Mouse (Mus musculus): ENCODE data around the gene Cideb. TPM values are rescaled to one million over a fixed set of nuclear protein-coding genes. Genes with fewer than 3 reads are reported as not detected.

Cideb gene
- polyA plus RNA-seq, 1 experiment from 2014 or later = 1.6 TPM

GRCm38 (mm10) chr14:55713729-55714122 is 44.5 kb downstream of the Cideb start, which contains the start of gene Tgm1:
TSS of gene Tgm1 (minus strand) at chr14:55713926.
- peak within 1 kb of the TSS; percentile 58 for H3K4me2 ChIP-seq (ENCODE audit: low read length)
- no peak within 1 kb of the TSS; the same call in 1 of the 2 replicates for H3K9ac ChIP-seq (ENCODE audit: low read length)
- H3K36me3 ChIP-seq (ENCODE audit: control insufficient read depth, insufficient read depth, low read length) = peaks cover 22% of the 10 kb centered on the region
- no peaks in the 10 kb centered on the region for H3K9me3 ChIP-seq (ENCODE audit: control insufficient read depth, low read length)
- peaks cover 23% of the 10 kb centered on the region; the same call in 1 of the 2 replicates for H3K27me3 ChIP-seq (ENCODE audit: control insufficient read depth, insufficient read depth, low read length)
- peak within 1 kb of the TSS; percentile 12 to 26; a peak in 2 of 4 replicates for H3K4me3 ChIP-seq (ENCODE audit: control insufficient read depth in 1 of 2, insufficient read depth in 1 of 2, low read depth in 1 of 2, low read length in 2 of 2)
- peaks cover 5 to 11% of the 10 kb centered on the region in 2 experiments; a peak in 2 of 4 replicates for H3K4me1 ChIP-seq (ENCODE audit: control insufficient read depth in 2 of 2, insufficient read depth in 2 of 2, low read length in 2 of 2)
- 22% methylated on average over 4 of the region's 4 CpGs for WGBS
- no peak within 1 kb of the TSS for H3K27ac ChIP-seq (replicated peaks in 1 of 2; ENCODE audit: control insufficient read depth in 1 of 2, insufficient read depth in 1 of 2, low read depth in 2 of 2, low read length in 2 of 2)
- no peak for ATAC-seq (ENCODE audit: insufficient number of reproducible peaks, insufficient read depth, low FRiP score, low read depth)

- H3K9me3 ChIP-seq (ENCODE audit: control insufficient read depth, low read length) = no peaks in the 10 kb centered on the region
- H3K9ac ChIP-seq (ENCODE audit: low read length) = no peak overlapping the region; the same call in 1 of the 2 replicates
- H3K27ac ChIP-seq (replicated peaks in 1 of 2; ENCODE audit: control insufficient read depth in 1 of 2, insufficient read depth in 1 of 2, low read depth in 2 of 2, low read length in 2 of 2) = no peak overlapping the region
- H3K36me3 ChIP-seq (ENCODE audit: control insufficient read depth, insufficient read depth, low read length) = peaks cover 17% of the 10 kb centered on the region
- peak overlapping the region; percentile 12 to 26; a peak in 2 of 4 replicates for H3K4me3 ChIP-seq (ENCODE audit: control insufficient read depth in 1 of 2, insufficient read depth in 1 of 2, low read depth in 1 of 2, low read length in 2 of 2)
- peaks cover 5 to 11% of the 10 kb centered on the region in 2 experiments; a peak in 2 of 4 replicates for H3K4me1 ChIP-seq (ENCODE audit: control insufficient read depth in 2 of 2, insufficient read depth in 2 of 2, low read length in 2 of 2)
- WGBS = 13% methylated on average over 25 of the region's 25 CpGs
- peak overlapping the region; percentile 58 for H3K4me2 ChIP-seq (ENCODE audit: low read length)
- peaks cover 23% of the 10 kb centered on the region; the same call in 1 of the 2 replicates for H3K27me3 ChIP-seq (ENCODE audit: control insufficient read depth, insufficient read depth, low read length)
- no peak for ATAC-seq (ENCODE audit: insufficient number of reproducible peaks, insufficient read depth, low FRiP score, low read depth)
Observed at GRCm38 (mm10) chr14:55713007-55713728, 45.1 kb downstream of the Cideb start.

GRCm38 (mm10) chr14:55711786-55712185 is 46.5 kb downstream of the Cideb start:
- peaks cover 23% of the 10 kb centered on the region; the same call in 1 of the 2 replicates for H3K27me3 ChIP-seq (ENCODE audit: control insufficient read depth, insufficient read depth, low read length)
- H3K36me3 ChIP-seq (ENCODE audit: control insufficient read depth, insufficient read depth, low read length) = peaks cover 5% of the 10 kb centered on the region
- no peak overlapping the region for H3K9ac ChIP-seq (ENCODE audit: low read length)
- no peaks in the 10 kb centered on the region for H3K9me3 ChIP-seq (ENCODE audit: control insufficient read depth, low read length)
- peaks cover 5 to 11% of the 10 kb centered on the region in 2 experiments; a peak in 2 of 4 replicates for H3K4me1 ChIP-seq (ENCODE audit: control insufficient read depth in 2 of 2, insufficient read depth in 2 of 2, low read length in 2 of 2)
- H3K4me3 ChIP-seq (ENCODE audit: control insufficient read depth in 1 of 2, insufficient read depth in 1 of 2, low read depth in 1 of 2, low read length in 2 of 2) = no peak overlapping the region
- ATAC-seq (ENCODE audit: insufficient number of reproducible peaks, insufficient read depth, low FRiP score, low read depth) = no peak
- H3K27ac ChIP-seq (replicated peaks in 1 of 2; ENCODE audit: control insufficient read depth in 1 of 2, insufficient read depth in 1 of 2, low read depth in 2 of 2, low read length in 2 of 2) = no peak overlapping the region
- H3K4me2 ChIP-seq (ENCODE audit: low read length) = no peak overlapping the region
- 71% methylated on average over 7 of the region's 7 CpGs for WGBS

- peaks cover 5 to 11% of the 10 kb centered on the region in 2 experiments; a peak in 2 of 4 replicates for H3K4me1 ChIP-seq (ENCODE audit: control insufficient read depth in 2 of 2, insufficient read depth in 2 of 2, low read length in 2 of 2)
- no peaks in the 10 kb centered on the region for H3K36me3 ChIP-seq (ENCODE audit: control insufficient read depth, insufficient read depth, low read length)
- H3K27ac ChIP-seq (replicated peaks in 1 of 2; ENCODE audit: control insufficient read depth in 1 of 2, insufficient read depth in 1 of 2, low read depth in 2 of 2, low read length in 2 of 2) = no peak overlapping the region
- no peak for ATAC-seq (ENCODE audit: insufficient number of reproducible peaks, insufficient read depth, low FRiP score, low read depth)
- H3K9ac ChIP-seq (ENCODE audit: low read length) = no peak overlapping the region
- WGBS = 77% methylated on average over 4 of the region's 4 CpGs
- H3K4me2 ChIP-seq (ENCODE audit: low read length) = no peak overlapping the region
- peaks cover 23% of the 10 kb centered on the region; the same call in 1 of the 2 replicates for H3K27me3 ChIP-seq (ENCODE audit: control insufficient read depth, insufficient read depth, low read length)
- no peak overlapping the region for H3K4me3 ChIP-seq (ENCODE audit: control insufficient read depth in 1 of 2, insufficient read depth in 1 of 2, low read depth in 1 of 2, low read length in 2 of 2)
- H3K9me3 ChIP-seq (ENCODE audit: control insufficient read depth, low read length) = no peaks in the 10 kb centered on the region
Observed at GRCm38 (mm10) chr14:55709509-55709908, 48.7 kb downstream of the Cideb start.

GRCm38 (mm10) chr14:55707397-55707796 is 50.9 kb downstream of the Cideb start:
- WGBS = 55% methylated on average over 5 of the region's 5 CpGs
- H3K4me3 ChIP-seq (ENCODE audit: control insufficient read depth in 1 of 2, insufficient read depth in 1 of 2, low read depth in 1 of 2, low read length in 2 of 2) = no peak overlapping the region
- no peaks in the 10 kb centered on the region for H3K36me3 ChIP-seq (ENCODE audit: control insufficient read depth, insufficient read depth, low read length)
- no peak overlapping the region for H3K27ac ChIP-seq (replicated peaks in 1 of 2; ENCODE audit: control insufficient read depth in 1 of 2, insufficient read depth in 1 of 2, low read depth in 2 of 2, low read length in 2 of 2)
- H3K9ac ChIP-seq (ENCODE audit: low read length) = no peak overlapping the region
- H3K9me3 ChIP-seq (ENCODE audit: control insufficient read depth, low read length) = no peaks in the 10 kb centered on the region
- H3K4me2 ChIP-seq (ENCODE audit: low read length) = no peak overlapping the region
- H3K4me1 ChIP-seq (ENCODE audit: control insufficient read depth in 2 of 2, insufficient read depth in 2 of 2, low read length in 2 of 2) = no peaks in the 10 kb centered on the region; a peak in 1 of 4 replicates
- no peak for ATAC-seq (ENCODE audit: insufficient number of reproducible peaks, insufficient read depth, low FRiP score, low read depth)
- peaks cover 11% of the 10 kb centered on the region; the same call in 1 of the 2 replicates for H3K27me3 ChIP-seq (ENCODE audit: control insufficient read depth, insufficient read depth, low read length)

- H3K36me3 ChIP-seq (ENCODE audit: control insufficient read depth, insufficient read depth, low read length) = no peaks in the 10 kb centered on the region
- ATAC-seq (ENCODE audit: insufficient number of reproducible peaks, insufficient read depth, low FRiP score, low read depth) = no peak
- H3K27ac ChIP-seq (replicated peaks in 1 of 2; ENCODE audit: control insufficient read depth in 1 of 2, insufficient read depth in 1 of 2, low read depth in 2 of 2, low read length in 2 of 2) = no peak overlapping the region
- H3K9ac ChIP-seq (ENCODE audit: low read length) = no peak overlapping the region
- no peak overlapping the region for H3K4me2 ChIP-seq (ENCODE audit: low read length)
- no peak overlapping the region for H3K4me3 ChIP-seq (ENCODE audit: control insufficient read depth in 1 of 2, insufficient read depth in 1 of 2, low read depth in 1 of 2, low read length in 2 of 2)
- no peaks in the 10 kb centered on the region for H3K27me3 ChIP-seq (ENCODE audit: control insufficient read depth, insufficient read depth, low read length)
- no peaks in the 10 kb centered on the region; a peak in 1 of 4 replicates for H3K4me1 ChIP-seq (ENCODE audit: control insufficient read depth in 2 of 2, insufficient read depth in 2 of 2, low read length in 2 of 2)
- no peaks in the 10 kb centered on the region for H3K9me3 ChIP-seq (ENCODE audit: control insufficient read depth, low read length)
- 76% methylated on average over 8 of the region's 8 CpGs for WGBS
Observed at GRCm38 (mm10) chr14:55706051-55706600, 52.1 kb downstream of the Cideb start.
